Mouse (Mus musculus) C2C12 (cell line): Measurements from ENCODE around the gene Tmem14c.

Source experiments
- CTCF ChIP-seq: IDR thresholded peaks from one replicate; pipeline ENCODE4 v1.5.1; 2011; ENCODE audit not compliant: control insufficient read depth, insufficient read depth, insufficient read length
- MAX ChIP-seq: IDR thresholded peaks from one replicate; pipeline ENCODE4 v1.6.1; 2011; ENCODE audit warnings: mild to moderate bottlenecking, control low read depth
- USF1 ChIP-seq: IDR thresholded peaks from one replicate; pipeline ENCODE4 v1.6.1; 2011; ENCODE audit warnings: low read depth, mild to moderate bottlenecking, control low read depth, moderate library complexity

DNA sequence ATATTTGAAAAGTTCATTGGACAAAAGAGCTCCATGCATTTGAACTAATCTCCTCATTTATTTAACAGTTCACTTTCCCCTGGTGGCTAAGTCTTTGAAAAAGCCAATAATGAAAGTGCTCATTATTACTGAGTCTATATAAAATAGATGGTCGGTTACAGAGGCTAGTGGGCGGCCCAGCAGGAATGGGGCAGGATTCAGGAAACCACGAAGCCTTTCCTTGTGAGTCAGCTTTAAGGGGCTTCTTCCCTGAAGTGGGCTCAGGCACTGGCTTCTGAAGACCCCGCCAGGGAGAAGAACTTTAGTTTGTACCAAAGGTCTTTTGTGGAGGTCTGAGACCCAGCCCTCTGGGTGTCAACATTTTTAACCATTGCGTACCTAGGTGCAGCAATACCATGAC lies 35.9 kb downstream of the Tmem14c start:
- TF ChIP-seq CTCF: no peak
- TF ChIP-seq MAX: no peak
- no peak for TF ChIP-seq USF1
